Mouse (Mus musculus): ENCODE measurements around the gene Chrne. TPM values are rescaled to one million over a fixed set of nuclear protein-coding genes. Genes with fewer than 3 reads are reported as not detected.

Gene Chrne
- polyA plus RNA-seq, 1 experiment from 2014 or later = not detected

DNA sequence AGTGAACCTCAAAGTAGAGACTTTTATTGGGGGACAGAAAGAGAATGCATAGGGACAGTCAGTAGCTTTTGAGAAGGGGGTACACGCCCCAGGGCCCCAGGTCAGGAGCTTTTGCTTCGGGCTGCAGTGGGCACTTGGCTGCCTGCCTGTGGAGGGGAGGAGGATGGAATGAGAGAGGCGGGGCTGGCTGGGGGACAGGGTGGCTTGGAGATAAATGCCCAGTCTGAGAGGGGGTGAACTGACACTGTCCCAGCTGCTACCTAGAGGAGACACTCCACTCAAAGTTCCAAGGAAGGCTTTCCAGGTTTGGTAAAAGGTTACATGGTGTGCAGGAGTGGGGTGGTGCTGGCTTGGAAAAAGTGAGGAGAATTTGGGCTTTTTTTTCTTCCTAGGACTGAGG lies 37.9 kb upstream of the Chrne start, which contains the start of gene Eno3:
Gene Eno3 (plus strand): TSS at position 239 of the 400 bp plus-strand sequence.
- H3K27ac ChIP-seq = peak within 1 kb of the TSS; percentile 99; the same call in 1 of the 2 replicates
- peaks cover 37% of the 10 kb centered on the region for H3K4me1 ChIP-seq (replicated peaks)
- ATAC-seq (ENCODE audit: low FRiP score) = no peak
- H3K4me2 ChIP-seq = peak within 1 kb of the TSS; percentile 89
- WGBS = 7% methylated on average over 3 of the region's 3 CpGs
- H3K4me3 ChIP-seq = peak within 1 kb of the TSS; percentile 100
- peaks cover 28% of the 10 kb centered on the region for H3K36me3 ChIP-seq
- 0 out of 2 replicates have a peak, but pooled peaks cover 4% of the 10 kb centered on the region for H3K27me3 ChIP-seq
- peak within 1 kb of the TSS; percentile 99 for H3K9ac ChIP-seq
- no peaks in the 10 kb centered on the region for H3K9me3 ChIP-seq

DNA sequence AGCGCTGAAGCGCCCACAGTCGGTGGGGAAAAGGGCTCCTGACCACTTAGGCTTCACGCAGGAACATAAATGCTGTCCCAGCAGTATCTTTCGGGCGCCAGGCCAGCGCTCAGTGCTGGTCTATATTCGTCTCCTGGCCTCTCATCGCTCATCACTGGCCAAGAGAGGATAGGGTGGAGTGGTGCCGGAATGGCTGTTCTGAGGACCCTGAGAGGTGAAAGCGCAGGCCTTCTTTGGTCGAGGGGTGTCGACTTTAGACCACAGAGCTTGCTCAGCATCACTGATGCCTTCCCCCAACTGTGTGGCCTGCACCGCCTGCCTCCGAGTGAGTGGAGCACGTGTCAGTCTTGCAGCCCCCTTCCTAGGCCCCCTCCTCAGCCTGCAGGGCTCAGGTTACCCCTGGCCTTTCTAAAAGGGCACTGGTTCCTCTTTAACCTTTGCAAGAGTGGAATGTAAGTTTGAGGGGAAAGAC lies 37.5 kb upstream of the Chrne start:
- 3% methylated on average over 16 of the region's 16 CpGs for WGBS
- Histone ChIP-seq H3K9me3 (no peaks in the 10 kb centered on the region), H3K4me2 (peak overlapping the region; percentile 89), H3K4me3 (peak overlapping the region; percentile 100), H3K27me3 (0 out of 2 replicates have a peak, but pooled peaks cover 4% of the 10 kb centered on the region), H3K36me3 (peaks cover 30% of the 10 kb centered on the region), H3K4me1 (replicated peaks) (peaks cover 41% of the 10 kb centered on the region), H3K9ac (peak overlapping the region; percentile 99), H3K27ac (0 out of 2 replicates have a peak overlapping the region, but pooled peaks have one; percentile 99)
- ATAC-seq (ENCODE audit: low FRiP score) = no peak

DNA sequence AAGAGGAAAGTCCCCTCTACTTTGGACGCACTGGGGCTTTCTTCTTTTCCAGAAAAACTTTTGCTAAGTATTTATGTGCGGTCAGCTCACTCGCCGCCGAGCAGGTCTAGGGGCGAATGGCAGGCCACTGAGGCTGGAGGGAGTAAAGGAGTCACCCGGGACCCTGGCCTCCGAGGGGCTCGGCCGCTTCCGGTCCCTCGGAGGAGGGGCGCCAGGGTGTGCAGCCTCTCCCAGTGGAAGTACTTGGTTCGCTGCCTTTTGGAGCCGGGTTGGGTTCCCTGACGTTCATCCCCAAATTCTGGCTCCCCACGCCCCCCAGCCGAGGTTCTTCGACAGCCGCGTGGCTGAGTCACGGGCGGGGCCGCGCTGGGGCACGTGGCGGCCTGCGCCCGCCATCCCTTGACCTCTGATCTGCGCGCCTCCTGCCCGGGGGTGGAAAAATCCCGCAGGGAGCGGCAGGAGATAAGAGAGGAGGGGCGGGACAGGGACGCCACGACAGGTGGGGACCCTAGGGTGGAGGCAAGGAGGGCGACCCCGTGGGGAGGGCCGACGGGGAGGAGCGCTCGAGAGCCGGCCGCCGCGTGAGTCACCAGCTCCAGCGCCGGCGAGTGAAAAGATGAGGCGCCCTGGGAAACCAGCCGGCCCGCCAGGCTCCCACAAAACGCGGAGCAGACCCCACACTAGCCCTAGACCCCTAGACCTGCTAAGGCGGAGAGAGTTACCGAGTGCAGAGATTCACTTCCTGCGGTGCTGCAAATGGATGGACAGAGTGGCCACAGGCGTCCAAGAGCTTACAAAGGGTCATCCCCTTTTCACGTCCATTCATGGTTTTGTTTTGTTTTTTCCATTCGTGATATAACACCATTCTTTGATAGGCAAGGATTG lies 36.8 kb upstream of the Chrne start:
- H3K4me1 ChIP-seq (replicated peaks) = peaks cover 46% of the 10 kb centered on the region
- H3K9me3 ChIP-seq = no peaks in the 10 kb centered on the region
- under 1% methylated on average over 61 of the region's 61 CpGs for WGBS
- H3K27ac ChIP-seq = peak overlapping the region; percentile 99
- H3K36me3 ChIP-seq = peaks cover 30% of the 10 kb centered on the region
- H3K4me2 ChIP-seq = peak overlapping the region; percentile 89
- H3K27me3 ChIP-seq = 0 out of 2 replicates have a peak, but pooled peaks cover 4% of the 10 kb centered on the region
- H3K9ac ChIP-seq = peak overlapping the region; percentile 99
- no peak for ATAC-seq (ENCODE audit: low FRiP score)
- H3K4me3 ChIP-seq = peak overlapping the region; percentile 100

DNA sequence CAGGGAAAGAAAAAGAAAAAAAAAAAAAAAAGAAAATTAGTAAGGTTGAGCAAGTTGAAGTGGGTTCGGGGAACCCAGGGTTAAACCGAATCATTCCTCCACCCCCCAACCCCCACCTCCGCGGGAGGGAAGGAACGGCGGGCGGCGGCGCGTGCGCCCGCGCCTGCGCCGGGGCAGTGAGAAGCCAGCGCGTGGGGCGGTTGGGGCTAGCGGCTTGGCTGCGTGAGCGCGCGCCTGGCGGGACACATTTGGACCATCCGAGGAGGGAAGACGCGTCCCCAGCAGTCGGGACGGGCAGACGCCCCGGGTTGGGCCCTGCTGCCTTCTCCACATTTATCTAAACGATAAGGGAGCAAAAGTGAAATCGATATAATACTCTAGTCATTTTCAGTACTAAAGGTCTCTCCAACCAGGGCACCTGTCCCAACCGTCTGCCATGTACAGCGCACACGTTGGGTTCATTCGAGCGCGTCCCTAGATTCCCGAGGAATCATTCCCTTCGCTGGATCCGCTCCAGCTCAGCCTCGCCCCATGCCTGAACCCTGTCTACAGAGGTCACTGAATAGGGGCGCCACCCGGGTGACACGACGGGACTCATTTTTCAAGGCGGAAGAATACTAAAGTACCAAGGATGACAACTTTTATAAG lies 36.0 kb upstream of the Chrne start:
- Histone ChIP-seq H3K4me1 (replicated peaks) (peaks cover 52% of the 10 kb centered on the region), H3K4me3 (peak overlapping the region; percentile 100)

DNA sequence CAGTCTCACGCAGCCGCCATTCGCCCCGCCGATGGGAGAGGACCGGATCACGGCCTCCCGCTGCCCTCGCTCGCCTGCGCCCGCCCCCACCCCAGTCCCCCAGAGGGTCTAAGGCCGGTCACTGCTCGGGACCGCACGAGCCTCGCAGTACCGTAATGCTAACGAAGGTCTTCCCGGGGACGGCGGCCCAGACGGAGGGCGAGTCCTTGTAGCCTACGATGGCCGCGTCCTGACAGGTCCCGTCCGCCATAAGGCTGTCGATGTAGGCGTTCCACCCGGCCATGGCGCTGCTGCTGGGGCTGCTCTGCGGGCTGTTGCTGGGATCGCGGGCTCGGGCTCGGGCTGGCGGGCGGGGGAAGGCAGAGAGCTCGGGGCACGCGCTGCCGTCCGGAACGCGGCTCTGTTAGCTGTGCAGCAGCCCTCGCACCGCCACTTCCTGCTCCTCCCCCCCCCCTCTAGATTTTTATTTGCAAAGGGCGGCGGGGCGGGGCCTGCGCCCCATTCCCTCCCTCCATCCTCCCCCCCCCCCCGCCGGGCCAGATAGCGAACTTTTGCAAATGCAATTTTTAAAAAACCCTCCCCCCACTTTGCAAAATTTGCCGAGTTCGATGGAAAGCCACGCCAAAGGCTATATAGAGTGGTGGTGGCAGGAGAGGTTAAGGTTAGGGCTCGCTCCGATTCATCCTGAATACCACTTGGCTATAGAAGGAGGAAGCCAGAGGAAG lies 35.3 kb upstream of the Chrne start, which contains the start of gene Pfn1:
Gene Pfn1 (minus strand): TSS at position 447 of the 725 bp plus-strand sequence.
- H3K9me3 ChIP-seq = no peaks in the 10 kb centered on the region
- H3K27me3 ChIP-seq = 0 out of 2 replicates have a peak, but pooled peaks cover 4% of the 10 kb centered on the region
- H3K4me3 ChIP-seq = peak within 1 kb of the TSS; percentile 100
- H3K27ac ChIP-seq = peak within 1 kb of the TSS; percentile 99
- H3K9ac ChIP-seq = peak within 1 kb of the TSS; percentile 99
- H3K36me3 ChIP-seq = peaks cover 36% of the 10 kb centered on the region
- peak within 1 kb of the TSS; percentile 89 for H3K4me2 ChIP-seq
- under 1% methylated on average over 53 of the region's 61 CpGs for WGBS
- ATAC-seq (ENCODE audit: low FRiP score) = peak; percentile 55
- H3K4me1 ChIP-seq (replicated peaks) = peaks cover 57% of the 10 kb centered on the region

More for the DNA sequence above, 36.0 kb upstream of the Chrne start:
- H3K27me3 ChIP-seq = 0 out of 2 replicates have a peak, but pooled peaks cover 4% of the 10 kb centered on the region
- H3K9me3 ChIP-seq = no peaks in the 10 kb centered on the region
- peak overlapping the region; percentile 99 for H3K9ac ChIP-seq
- ATAC-seq (ENCODE audit: low FRiP score) = peak; percentile 61
- WGBS = under 1% methylated on average over 48 of the region's 48 CpGs
- H3K36me3 ChIP-seq = peaks cover 33% of the 10 kb centered on the region
- H3K27ac ChIP-seq = peak overlapping the region; percentile 99
- H3K4me2 ChIP-seq = peak overlapping the region; percentile 89

DNA sequence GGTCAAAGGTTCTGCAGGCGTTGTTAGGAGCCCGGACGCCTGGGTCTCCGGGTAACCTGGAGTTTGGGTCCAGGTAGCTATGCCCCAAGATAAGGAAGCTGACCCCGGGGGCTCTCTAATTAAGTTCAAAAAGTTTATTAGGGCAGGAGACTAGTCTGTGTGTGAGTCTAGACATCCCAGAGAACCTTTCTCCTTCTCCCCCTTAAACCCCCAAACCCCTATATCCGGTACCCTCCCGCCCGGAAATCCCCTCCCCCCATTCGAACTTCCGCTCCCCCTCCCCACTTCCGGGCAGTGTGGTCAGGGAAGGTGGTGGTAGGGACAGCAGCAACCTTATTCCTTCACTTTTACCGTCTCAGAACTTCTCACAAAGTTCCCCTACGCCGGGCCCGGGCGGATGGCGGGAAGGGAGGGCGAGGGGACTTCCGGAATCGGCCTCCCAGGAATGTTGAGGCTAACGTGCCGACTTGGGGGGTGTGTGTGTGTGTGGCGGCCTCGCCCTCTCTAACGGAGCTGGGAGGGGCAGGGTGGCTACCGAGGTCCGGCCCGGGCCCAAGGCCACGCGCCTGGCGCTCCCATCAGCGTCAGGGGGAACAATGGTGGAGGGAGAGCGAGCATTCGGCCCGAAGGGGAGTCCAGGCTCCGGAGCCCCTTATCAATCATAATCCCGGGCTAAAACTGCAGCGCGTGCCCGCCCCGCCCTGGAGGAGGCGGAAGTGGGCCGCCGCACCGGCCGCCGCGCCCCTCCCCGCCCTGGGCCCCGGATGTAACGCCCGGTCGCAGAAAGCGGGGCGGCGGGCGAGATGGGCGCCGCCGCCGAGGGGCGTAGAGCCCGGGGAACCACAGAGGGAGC lies 34.6 kb upstream of the Chrne start:
- under 1% methylated on average over 50 of the region's 63 CpGs for WGBS
- ATAC-seq (ENCODE audit: low FRiP score) = peak; percentile 60
- Histone ChIP-seq H3K4me3 (peak overlapping the region; percentile 100), H3K4me2 (peak overlapping the region; percentile 89), H3K4me1 (replicated peaks) (peaks cover 65% of the 10 kb centered on the region), H3K27ac (peak overlapping the region; percentile 99), H3K9ac (peak overlapping the region; percentile 99), H3K27me3 (0 out of 2 replicates have a peak, but pooled peaks cover 4% of the 10 kb centered on the region), H3K36me3 (peaks cover 39% of the 10 kb centered on the region), H3K9me3 (no peaks in the 10 kb centered on the region)

DNA sequence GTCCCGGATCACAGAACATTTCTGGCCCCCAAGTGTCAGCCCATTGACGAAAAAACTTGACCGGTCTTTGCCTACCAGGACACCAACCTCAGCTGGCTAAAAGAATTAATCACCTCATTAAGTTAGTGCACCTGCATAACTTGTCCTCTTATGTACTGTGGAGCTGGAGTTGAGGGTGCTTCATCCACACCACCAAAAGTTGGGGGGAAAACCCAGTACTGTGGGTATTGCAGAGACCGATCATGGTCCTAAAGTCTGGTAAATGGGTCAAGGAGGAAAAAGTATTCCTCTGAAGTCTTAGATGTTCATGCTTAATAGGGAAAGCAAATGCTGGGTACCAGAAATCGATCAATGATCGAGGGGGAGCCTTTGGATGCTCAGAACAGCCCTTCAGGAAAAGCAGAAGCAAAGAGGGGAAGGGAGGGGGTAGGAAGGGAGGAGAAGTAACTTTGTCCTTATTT lies 33.9 kb upstream of the Chrne start:
- 65% methylated on average over 6 of the region's 6 CpGs for WGBS

DNA sequence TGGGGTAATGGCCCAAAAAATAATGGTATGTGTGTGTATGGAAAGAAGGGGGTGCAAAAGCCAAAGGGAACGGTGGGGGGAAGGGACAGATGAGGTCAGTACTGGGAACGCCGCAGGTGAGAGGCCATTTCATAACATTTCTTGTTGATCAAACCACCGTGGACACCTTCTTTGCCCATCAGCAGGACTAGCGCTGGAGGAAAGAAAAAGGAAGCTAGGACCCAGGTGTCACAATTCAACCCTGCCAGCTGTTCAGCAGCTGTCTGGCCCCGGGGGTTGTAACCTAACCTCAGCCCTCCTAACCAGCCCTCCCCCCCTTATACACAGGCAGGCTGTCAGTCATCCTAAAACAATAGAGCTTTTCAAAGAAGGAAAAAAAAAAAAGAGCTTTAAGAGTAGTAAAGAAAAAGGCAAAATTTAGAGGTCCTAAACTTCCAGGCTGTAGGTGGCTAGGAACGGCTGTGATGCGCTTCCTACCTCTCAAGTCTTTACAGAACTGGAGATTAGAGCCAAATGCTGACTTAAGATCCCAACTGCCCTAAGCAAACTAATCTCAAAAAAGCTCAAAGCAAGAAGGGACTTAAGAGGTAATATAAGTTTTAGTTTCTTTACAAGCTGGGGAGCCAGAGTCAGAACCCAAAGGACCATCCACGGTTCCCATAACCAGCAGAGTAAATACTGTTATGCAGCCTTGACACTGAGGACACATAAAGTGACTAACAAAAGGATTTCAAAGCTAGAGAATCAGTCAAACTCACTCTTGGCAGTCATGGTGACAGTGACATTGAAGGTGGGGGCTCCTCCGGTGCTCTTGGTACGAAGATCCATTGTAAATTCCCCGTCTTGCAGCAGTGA lies 33.2 kb upstream of the Chrne start:
- 0 out of 2 replicates have a peak, but pooled peaks cover 4% of the 10 kb centered on the region for H3K27me3 ChIP-seq
- peak overlapping the region; percentile 89 for H3K4me2 ChIP-seq
- 71% methylated on average over 12 of the region's 12 CpGs for WGBS
- peak overlapping the region; percentile 99; the same call in 1 of the 2 replicates for H3K27ac ChIP-seq
- ATAC-seq (ENCODE audit: low FRiP score) = no peak
- peaks cover 39% of the 10 kb centered on the region for H3K36me3 ChIP-seq
- peaks cover 74% of the 10 kb centered on the region for H3K4me1 ChIP-seq (replicated peaks)
- peak overlapping the region; percentile 100 for H3K4me3 ChIP-seq
- peak overlapping the region; percentile 99 for H3K9ac ChIP-seq
- H3K9me3 ChIP-seq = no peaks in the 10 kb centered on the region

More for the DNA sequence above, 33.9 kb upstream of the Chrne start:
- Histone ChIP-seq H3K4me1 (replicated peaks) (peaks cover 72% of the 10 kb centered on the region), H3K9ac (peak overlapping the region; percentile 99), H3K27me3 (0 out of 2 replicates have a peak, but pooled peaks cover 4% of the 10 kb centered on the region), H3K36me3 (peaks cover 39% of the 10 kb centered on the region), H3K4me3 (peak overlapping the region; percentile 100), H3K4me2 (peak overlapping the region; percentile 89), H3K27ac (peak overlapping the region; percentile 99), H3K9me3 (no peaks in the 10 kb centered on the region)
- ATAC-seq (ENCODE audit: low FRiP score) = no peak

DNA sequence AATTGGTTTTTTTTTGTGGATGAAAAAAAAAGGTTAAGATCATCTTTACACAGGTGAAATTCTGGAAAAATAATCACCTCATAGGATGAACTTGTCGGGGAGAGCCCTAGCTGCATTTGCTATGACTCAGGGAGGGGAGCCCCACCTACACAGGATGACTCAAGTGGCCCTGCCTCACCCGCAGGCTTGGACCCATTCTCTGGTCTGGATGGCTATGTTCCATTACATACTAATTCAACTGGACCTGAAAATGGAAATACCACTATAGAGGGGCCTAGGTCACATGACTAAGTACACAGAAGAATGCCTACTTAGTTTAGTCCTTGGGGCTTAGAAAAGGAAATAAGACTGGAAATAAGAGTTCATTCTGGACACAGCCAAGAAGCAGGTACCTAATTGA lies 32.4 kb upstream of the Chrne start:
- Histone ChIP-seq H3K9ac (no peak overlapping the region), H3K27me3 (no peaks in the 10 kb centered on the region), H3K4me3 (peak overlapping the region; percentile 8; the same call in 1 of the 2 replicates), H3K4me1 (replicated peaks) (peaks cover 69% of the 10 kb centered on the region), H3K4me2 (peak overlapping the region; percentile 10; the same call in 1 of the 2 replicates), H3K36me3 (peaks cover 39% of the 10 kb centered on the region), H3K27ac (no peak overlapping the region), H3K9me3 (no peaks in the 10 kb centered on the region)
- no peak for ATAC-seq (ENCODE audit: low FRiP score)
- 86% methylated on average over 2 of the region's 2 CpGs for WGBS
